Mouse (Mus musculus): ENCODE data around the gene Olfr149. TPM values are rescaled to one million over a fixed set of nuclear protein-coding genes. Genes with fewer than 3 reads are reported as not detected.
A peak's percentile ranks its signal among the peaks of the same experiment; 100 is the strongest.

The Olfr149 gene
- polyA plus RNA-seq, 1 experiment from 2014 or later, result not detected

DNA sequence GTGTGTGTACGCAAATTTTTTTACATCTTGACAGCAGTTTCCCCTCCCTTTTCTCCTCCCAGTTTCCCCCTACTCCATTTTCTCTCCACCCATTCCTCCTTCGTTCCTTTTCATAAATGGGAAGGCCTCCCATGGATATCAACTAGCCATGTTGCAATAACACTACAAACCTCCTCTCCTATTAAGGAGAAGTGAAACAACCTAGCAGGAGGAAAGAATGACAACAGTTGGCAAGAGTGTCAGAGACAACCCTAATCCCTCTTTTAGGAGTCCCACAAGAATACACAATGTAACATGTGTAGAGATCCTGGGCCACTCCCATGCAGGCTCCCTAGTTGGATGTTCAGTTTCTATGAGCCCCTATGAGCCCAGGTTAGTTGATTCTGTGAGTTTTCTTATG is 32.1 kb downstream of the Olfr149 start:
- no peaks in the 10 kb centered on the region for H3K9me3 ChIP-seq (ENCODE audit: control insufficient read depth, low read length)
- H3K9ac ChIP-seq (replicated peaks; ENCODE audit: low read depth, low read length), result no peak overlapping the region
- no peak overlapping the region for H3K4me3 ChIP-seq (replicated peaks; ENCODE audit: low read length)
- H3K4me1 ChIP-seq (replicated peaks; ENCODE audit: control insufficient read depth, insufficient read depth, low read length), result no peaks in the 10 kb centered on the region
- H3K4me2 ChIP-seq (ENCODE audit: low read length), result no peak overlapping the region
- H3K36me3 ChIP-seq (ENCODE audit: control insufficient read depth, insufficient read depth), result no peaks in the 10 kb centered on the region
- H3K27ac ChIP-seq (ENCODE audit: low read length), result no peak overlapping the region
- H3K27me3 ChIP-seq (replicated peaks; ENCODE audit: control insufficient read depth, insufficient read depth, low read length), result no peaks in the 10 kb centered on the region
- ATAC-seq, result no peak
- 89% methylated on average over 2 of the region's 2 CpGs for WGBS

DNA sequence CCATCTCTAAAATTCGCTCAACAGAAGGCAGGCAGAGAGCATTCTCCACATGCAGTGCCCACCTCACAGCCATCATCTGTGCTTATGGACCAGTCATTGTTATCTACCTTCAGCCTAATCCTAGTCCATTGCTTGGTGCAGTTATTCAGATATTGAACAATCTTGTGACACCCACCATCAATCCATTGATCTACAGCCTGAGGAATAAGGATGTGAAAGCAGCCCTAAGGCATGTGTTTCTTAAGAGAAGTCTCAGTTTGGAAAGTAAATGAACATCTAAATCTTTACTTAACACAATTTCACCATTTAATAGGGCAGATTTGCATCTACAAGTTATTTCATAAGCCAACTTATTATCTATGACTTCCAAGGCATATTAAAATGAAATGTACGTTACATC is 37.2 kb downstream of the Olfr149 start:
- 87% methylated on average over 2 of the region's 2 CpGs for WGBS
- Histone ChIP-seq H3K4me2 (ENCODE audit: low read length) (no peak overlapping the region), H3K9me3 (ENCODE audit: control insufficient read depth, low read length) (no peaks in the 10 kb centered on the region), H3K9ac (replicated peaks; ENCODE audit: low read depth, low read length) (no peak overlapping the region), H3K27ac (ENCODE audit: low read length) (no peak overlapping the region), H3K4me1 (replicated peaks; ENCODE audit: control insufficient read depth, insufficient read depth, low read length) (no peaks in the 10 kb centered on the region), H3K36me3 (ENCODE audit: control insufficient read depth, insufficient read depth) (no peaks in the 10 kb centered on the region), H3K27me3 (replicated peaks; ENCODE audit: control insufficient read depth, insufficient read depth, low read length) (no peaks in the 10 kb centered on the region), H3K4me3 (replicated peaks; ENCODE audit: low read length) (no peak overlapping the region)
- ATAC-seq, result no peak

DNA sequence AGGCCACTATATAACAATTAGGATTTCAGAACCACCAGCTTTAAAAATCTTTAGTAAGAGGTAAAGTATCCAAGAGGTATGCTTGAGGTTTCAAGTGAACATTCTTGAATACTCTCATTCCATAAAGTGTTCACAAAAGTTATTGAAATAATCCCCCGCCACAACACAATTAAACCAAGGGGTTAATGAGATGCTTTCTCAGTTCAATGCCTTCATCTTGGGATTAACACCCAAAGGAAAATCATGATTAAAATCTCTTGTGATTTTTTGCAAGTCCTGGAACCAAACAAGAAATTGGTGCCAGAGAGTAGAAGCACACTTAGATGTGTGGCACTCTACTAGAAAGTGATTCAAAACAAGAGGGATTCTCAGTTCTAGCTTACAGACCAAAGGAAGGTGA is 40.0 kb downstream of the Olfr149 start, which contains the start of gene Olfr963:
Gene Olfr963, plus strand, starts transcription at position 301 of the 400 bp plus-strand sequence.
- no peaks in the 10 kb centered on the region for H3K36me3 ChIP-seq (ENCODE audit: control insufficient read depth, insufficient read depth)
- H3K4me2 ChIP-seq (ENCODE audit: low read length), result no peak within 1 kb of the TSS
- no peaks in the 10 kb centered on the region for H3K4me1 ChIP-seq (replicated peaks; ENCODE audit: control insufficient read depth, insufficient read depth, low read length)
- no peak for ATAC-seq
- no peak within 1 kb of the TSS for H3K27ac ChIP-seq (ENCODE audit: low read length)
- no peaks in the 10 kb centered on the region for H3K9me3 ChIP-seq (ENCODE audit: control insufficient read depth, low read length)
- H3K27me3 ChIP-seq (replicated peaks; ENCODE audit: control insufficient read depth, insufficient read depth, low read length), result no peaks in the 10 kb centered on the region
- H3K9ac ChIP-seq (replicated peaks; ENCODE audit: low read depth, low read length), result no peak within 1 kb of the TSS
- no peak within 1 kb of the TSS for H3K4me3 ChIP-seq (replicated peaks; ENCODE audit: low read length)
- WGBS, result 87% methylated on average over 1 of the region's 1 CpGs

DNA sequence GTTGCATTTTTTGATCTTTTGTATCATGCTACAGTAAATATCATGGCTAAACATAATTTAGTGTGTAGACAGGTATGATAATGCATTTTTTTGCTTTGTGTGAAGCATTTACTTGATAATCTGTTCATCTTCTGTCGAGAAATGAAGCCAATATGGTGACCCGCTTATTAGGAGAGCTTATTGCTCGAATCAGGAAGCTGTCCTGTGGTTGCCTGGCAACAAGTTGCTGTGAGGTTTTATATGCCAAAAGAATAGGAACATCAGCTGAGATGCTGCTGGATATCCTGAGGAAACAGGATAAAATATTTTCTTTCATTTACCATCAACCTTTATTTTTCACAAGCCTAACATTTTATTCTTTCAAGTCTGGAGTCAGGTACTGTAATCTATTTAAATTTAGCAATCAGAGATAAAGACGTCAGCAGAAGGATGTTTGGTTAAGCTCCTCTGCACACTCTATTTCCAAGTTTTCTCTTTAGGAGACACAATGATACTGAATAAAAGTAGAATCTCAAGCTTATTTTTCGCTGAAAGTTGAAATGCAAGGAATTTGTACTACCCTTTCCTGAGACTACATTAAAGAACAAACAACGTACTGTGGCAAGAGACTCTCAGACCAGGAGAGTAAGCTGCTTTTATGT is 52.0 kb downstream of the Olfr149 start:
- Histone ChIP-seq H3K4me3 (replicated peaks; ENCODE audit: low read length) (no peak overlapping the region), H3K27ac (ENCODE audit: low read length) (no peak overlapping the region), H3K27me3 (replicated peaks; ENCODE audit: control insufficient read depth, insufficient read depth, low read length) (no peaks in the 10 kb centered on the region), H3K9ac (replicated peaks; ENCODE audit: low read depth, low read length) (no peak overlapping the region), H3K4me1 (replicated peaks; ENCODE audit: control insufficient read depth, insufficient read depth, low read length) (no peaks in the 10 kb centered on the region), H3K9me3 (ENCODE audit: control insufficient read depth, low read length) (no peaks in the 10 kb centered on the region), H3K4me2 (ENCODE audit: low read length) (no peak overlapping the region), H3K36me3 (ENCODE audit: control insufficient read depth, insufficient read depth) (no peaks in the 10 kb centered on the region)
- ATAC-seq, result peak; percentile 64
- 64% methylated on average over 6 of the region's 6 CpGs for WGBS

Other genes starting within 250 kb of the Olfr149 start
- gene Olfr955, start 235.2 kb downstream of the Olfr149 start, polyA plus RNA-seq (2015; fragmentation: Nextera tagmentation; extraction: Ambion mirVana), result not detected in 2 replicates
- not detected in 2 replicates for gene Olfr44, start 213.1 kb downstream of the Olfr149 start, polyA plus RNA-seq (2015; fragmentation: Nextera tagmentation; extraction: Ambion mirVana)
- gene Olfr957, start 191.3 kb downstream of the Olfr149 start, polyA plus RNA-seq (2015; fragmentation: Nextera tagmentation; extraction: Ambion mirVana), result not detected in 2 replicates
- not detected in 2 replicates for gene Olfr958, start 153.1 kb downstream of the Olfr149 start, polyA plus RNA-seq (2015; fragmentation: Nextera tagmentation; extraction: Ambion mirVana)
- gene Olfr959, start 131.5 kb downstream of the Olfr149 start, polyA plus RNA-seq (2015; fragmentation: Nextera tagmentation; extraction: Ambion mirVana), result not detected in 2 replicates
- gene AW551984, start 102.7 kb downstream of the Olfr149 start, polyA plus RNA-seq (2015; fragmentation: Nextera tagmentation; extraction: Ambion mirVana), result 36.8 and 73.0 TPM in 2 replicates
- not detected in 2 replicates for gene Olfr148, start 96.5 kb downstream of the Olfr149 start, polyA plus RNA-seq (2015; fragmentation: Nextera tagmentation; extraction: Ambion mirVana)
- not detected in 2 replicates for gene Olfr960, start 85.7 kb downstream of the Olfr149 start, polyA plus RNA-seq (2015; fragmentation: Nextera tagmentation; extraction: Ambion mirVana)
- gene Olfr961, start 62.0 kb downstream of the Olfr149 start, polyA plus RNA-seq (2015; fragmentation: Nextera tagmentation; extraction: Ambion mirVana), result not detected in 2 replicates
- not detected in 2 replicates for gene Olfr963, start 39.9 kb downstream of the Olfr149 start, polyA plus RNA-seq (2015; fragmentation: Nextera tagmentation; extraction: Ambion mirVana)
- gene Olfr965, start 4.2 kb upstream of the Olfr149 start, polyA plus RNA-seq (2015; fragmentation: Nextera tagmentation; extraction: Ambion mirVana), result not detected in 2 replicates
- not detected in 2 replicates for gene Olfr150, start 23.9 kb upstream of the Olfr149 start, polyA plus RNA-seq (2015; fragmentation: Nextera tagmentation; extraction: Ambion mirVana)
- gene Olfr967, start 39.1 kb upstream of the Olfr149 start, polyA plus RNA-seq (2015; fragmentation: Nextera tagmentation; extraction: Ambion mirVana), result not detected in 2 replicates
- not detected in 2 replicates for gene Olfr968, start 76.1 kb upstream of the Olfr149 start, polyA plus RNA-seq (2015; fragmentation: Nextera tagmentation; extraction: Ambion mirVana)
- not detected in 2 replicates for gene Olfr969, start 83.8 kb upstream of the Olfr149 start, polyA plus RNA-seq (2015; fragmentation: Nextera tagmentation; extraction: Ambion mirVana)
- gene Olfr970, start 101.7 kb upstream of the Olfr149 start, polyA plus RNA-seq (2015; fragmentation: Nextera tagmentation; extraction: Ambion mirVana), result not detected in 2 replicates
- not detected in 2 replicates for gene Olfr971, start 129.8 kb upstream of the Olfr149 start, polyA plus RNA-seq (2015; fragmentation: Nextera tagmentation; extraction: Ambion mirVana)
- not detected in 2 replicates for gene Olfr972, start 159.3 kb upstream of the Olfr149 start, polyA plus RNA-seq (2015; fragmentation: Nextera tagmentation; extraction: Ambion mirVana)
- gene Olfr229, start 200.2 kb upstream of the Olfr149 start, polyA plus RNA-seq (2015; fragmentation: Nextera tagmentation; extraction: Ambion mirVana), result not detected in 2 replicates
- gene Olfr974, start 230.4 kb upstream of the Olfr149 start, polyA plus RNA-seq (2015; fragmentation: Nextera tagmentation; extraction: Ambion mirVana), result not detected in 2 replicates
- not detected in 2 replicates for gene Olfr975, start 244.9 kb upstream of the Olfr149 start, polyA plus RNA-seq (2015; fragmentation: Nextera tagmentation; extraction: Ambion mirVana)

All from forebrain, embryonic 16.5 days (tissue).